Mouse (Mus musculus): ENCODE measurements around the gene Ppfia4. TPM values are rescaled to one million over a fixed set of nuclear protein-coding genes. Genes with fewer than 3 reads are reported as not detected.
A peak's percentile ranks its signal among the peaks of the same experiment; 100 is the strongest.

Ppfia4 gene
- polyA plus RNA-seq (2011; ENCODE audit: insufficient read depth, insufficient read length, low read depth, missing spikeins): 8.8 and 11.0 TPM in 2 replicates

DNA sequence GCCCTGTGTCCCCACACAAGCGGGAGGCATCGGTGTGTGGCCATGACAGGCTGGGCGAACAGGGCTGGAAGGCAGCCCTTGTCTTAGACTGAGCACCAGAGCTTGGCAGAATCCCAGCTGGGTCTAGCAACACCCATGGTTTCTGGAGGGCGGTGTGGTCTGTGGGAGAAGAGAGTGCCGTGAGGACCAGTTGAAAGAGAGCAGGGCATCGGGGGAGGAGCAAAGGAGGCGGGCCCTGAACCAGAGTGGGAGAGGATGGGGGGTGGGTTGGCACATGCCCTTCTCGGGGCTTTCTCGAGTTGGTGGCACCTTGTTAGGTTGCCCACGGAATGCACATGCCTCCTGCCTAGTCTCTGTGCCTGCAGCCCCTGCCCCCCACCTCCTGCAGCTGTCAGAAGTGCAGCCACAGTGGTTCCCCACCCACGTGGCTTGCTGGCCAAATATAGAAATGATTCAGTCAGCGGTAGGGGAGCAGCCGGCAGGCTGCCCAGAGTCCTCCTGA lies at the start of gene Ppfia4:
Gene Ppfia4, minus strand, starts transcription at position 159 of the 502 bp plus-strand sequence.
- H3K4me3 ChIP-seq (ENCODE audit: low read depth, low read length): no peak within 1 kb of the TSS
- no peak for TF ChIP-seq CTCF (IDR thresholded peaks at IDR 0.05; ENCODE audit: low read depth, low read length)
- TF ChIP-seq POLR2A (IDR thresholded peaks at IDR 0.05; ENCODE audit: insufficient read depth, low read length): no peak
- no peak for TF ChIP-seq EP300 (IDR thresholded peaks at IDR 0.05; ENCODE audit: insufficient read depth, low read depth, low read length)
- H3K9me3 ChIP-seq (replicated peaks; ENCODE audit: control insufficient read depth, insufficient read depth, low read length, poor library complexity, severe bottlenecking): no peaks in the 10 kb centered on the region
- no peaks in the 10 kb centered on the region for H3K27me3 ChIP-seq (ENCODE audit: control insufficient read depth, insufficient read depth, low read length, poor library complexity, severe bottlenecking)
- no peak within 1 kb of the TSS for H3K27ac ChIP-seq (ENCODE audit: insufficient read depth, low read length)
- no peaks in the 10 kb centered on the region for H3K36me3 ChIP-seq (ENCODE audit: control insufficient read depth, insufficient read depth, low read length, poor library complexity, severe bottlenecking)
- H3K9ac ChIP-seq (ENCODE audit: low read depth, poor library complexity, severe bottlenecking): no peak within 1 kb of the TSS
- H3K4me1 ChIP-seq (ENCODE audit: control insufficient read depth, insufficient read depth, low read length): no peaks in the 10 kb centered on the region

DNA sequence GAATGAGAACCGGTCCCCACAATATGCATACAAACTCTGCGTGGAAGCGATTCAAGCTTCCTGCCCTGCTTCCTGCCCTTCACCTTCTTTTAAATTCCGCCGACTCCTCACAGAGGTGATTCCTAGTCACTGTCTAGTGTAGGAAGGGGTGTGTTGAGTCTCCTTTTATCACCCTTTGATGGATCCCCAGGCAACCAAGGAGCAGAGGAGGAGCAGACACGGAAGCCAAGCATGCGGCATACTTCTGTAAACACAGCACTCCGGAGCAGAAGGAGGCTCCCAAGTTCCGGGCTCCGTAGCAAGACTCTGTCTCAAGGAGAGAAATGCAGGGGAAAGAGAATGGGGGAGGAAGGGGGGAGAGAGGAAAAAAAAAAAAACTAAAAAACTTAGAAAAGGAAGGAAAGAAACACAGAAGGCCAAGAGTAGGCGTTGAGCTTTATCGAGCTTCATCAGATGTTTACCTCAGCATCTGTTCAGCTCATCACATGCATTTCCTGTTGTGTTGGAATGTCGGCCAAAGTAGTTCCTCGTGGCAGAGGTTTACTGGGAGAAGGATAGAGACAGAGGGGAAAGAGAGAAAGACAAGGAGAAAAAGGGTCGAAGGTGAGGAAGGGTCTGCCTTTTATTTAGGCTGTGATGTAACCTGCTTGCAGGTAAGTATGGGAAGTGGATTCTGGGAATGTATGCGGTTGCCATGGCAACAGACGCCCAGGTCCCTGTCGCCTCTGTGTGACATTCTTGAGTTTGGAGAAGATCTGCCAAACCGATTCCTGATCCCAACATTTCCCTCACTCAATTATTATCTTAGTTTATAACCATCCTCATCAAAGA lies 49.3 kb upstream of the Ppfia4 start:
- peaks cover 2% of the 10 kb centered on the region for H3K4me1 ChIP-seq (ENCODE audit: control insufficient read depth, insufficient read depth, low read length)
- H3K9me3 ChIP-seq (replicated peaks; ENCODE audit: control insufficient read depth, insufficient read depth, low read length, poor library complexity, severe bottlenecking): 0 out of 2 replicates have a peak, but pooled peaks cover 3% of the 10 kb centered on the region
- TF ChIP-seq POLR2A (IDR thresholded peaks at IDR 0.05; ENCODE audit: insufficient read depth, low read length) (no peak), EP300 (IDR thresholded peaks at IDR 0.05; ENCODE audit: insufficient read depth, low read depth, low read length) (no peak), CTCF (IDR thresholded peaks at IDR 0.05; ENCODE audit: low read depth, low read length) (no peak)
- no peaks in the 10 kb centered on the region for H3K27me3 ChIP-seq (ENCODE audit: control insufficient read depth, insufficient read depth, low read length, poor library complexity, severe bottlenecking)
- H3K9ac ChIP-seq (ENCODE audit: low read depth, poor library complexity, severe bottlenecking): peak overlapping the region; percentile 58
- H3K27ac ChIP-seq (ENCODE audit: insufficient read depth, low read length): peak overlapping the region; percentile 88
- no peaks in the 10 kb centered on the region for H3K36me3 ChIP-seq (ENCODE audit: control insufficient read depth, insufficient read depth, low read length, poor library complexity, severe bottlenecking)
- H3K4me3 ChIP-seq (ENCODE audit: low read depth, low read length): peak overlapping the region; percentile 74

DNA sequence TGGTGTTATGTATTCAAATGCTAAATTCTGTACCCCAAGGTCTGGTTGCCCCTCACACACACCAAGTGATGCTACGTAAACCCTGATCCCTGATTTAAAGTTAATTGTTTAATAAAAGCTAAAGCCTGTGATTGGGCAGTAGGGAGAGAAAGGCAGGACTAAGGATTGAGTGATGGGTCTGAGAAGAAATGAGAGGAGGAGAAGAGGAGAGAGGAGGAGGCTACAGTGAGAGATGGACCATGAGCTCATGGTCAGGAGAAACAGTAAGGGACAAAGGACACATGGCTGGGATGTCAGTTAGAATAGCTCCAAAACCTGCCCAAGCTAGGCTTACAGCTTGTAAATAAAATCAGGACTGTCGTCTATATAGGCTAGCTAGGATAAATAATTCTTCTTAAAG lies 48.3 kb upstream of the Ppfia4 start:
- H3K27me3 ChIP-seq (ENCODE audit: control insufficient read depth, insufficient read depth, low read length, poor library complexity, severe bottlenecking): no peaks in the 10 kb centered on the region
- H3K36me3 ChIP-seq (ENCODE audit: control insufficient read depth, insufficient read depth, low read length, poor library complexity, severe bottlenecking): no peaks in the 10 kb centered on the region
- no peak for TF ChIP-seq EP300 (IDR thresholded peaks at IDR 0.05; ENCODE audit: insufficient read depth, low read depth, low read length)
- no peak for TF ChIP-seq CTCF (IDR thresholded peaks at IDR 0.05; ENCODE audit: low read depth, low read length)
- TF ChIP-seq POLR2A (IDR thresholded peaks at IDR 0.05; ENCODE audit: insufficient read depth, low read length): no peak

DNA sequence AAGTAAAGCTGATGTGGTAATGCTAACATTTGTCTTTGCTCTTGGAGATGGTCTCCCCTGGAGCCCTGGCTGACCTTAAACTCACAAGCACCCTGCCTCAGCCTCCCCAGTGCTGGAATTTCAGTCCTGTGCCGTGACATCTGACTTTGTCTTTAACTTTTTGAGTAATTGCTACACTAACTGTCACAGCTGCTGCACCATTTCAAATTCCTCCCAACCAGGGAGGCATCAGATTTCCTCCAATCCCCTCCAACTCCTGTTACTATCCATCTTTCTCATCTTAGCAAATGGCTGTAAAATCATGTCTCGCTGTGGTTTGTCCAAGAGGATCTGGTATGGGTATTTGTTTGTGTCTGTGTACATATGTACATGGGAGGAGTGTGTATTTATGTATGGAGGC lies 41.4 kb upstream of the Ppfia4 start:
- Histone ChIP-seq H3K9me3 (replicated peaks; ENCODE audit: control insufficient read depth, insufficient read depth, low read length, poor library complexity, severe bottlenecking) (peaks cover 14% of the 10 kb centered on the region), H3K27ac (ENCODE audit: insufficient read depth, low read length) (no peak overlapping the region), H3K4me3 (ENCODE audit: low read depth, low read length) (no peak overlapping the region), H3K4me1 (ENCODE audit: control insufficient read depth, insufficient read depth, low read length) (no peaks in the 10 kb centered on the region), H3K9ac (ENCODE audit: low read depth, poor library complexity, severe bottlenecking) (no peak overlapping the region), H3K36me3 (ENCODE audit: control insufficient read depth, insufficient read depth, low read length, poor library complexity, severe bottlenecking) (no peaks in the 10 kb centered on the region), H3K27me3 (ENCODE audit: control insufficient read depth, insufficient read depth, low read length, poor library complexity, severe bottlenecking) (no peaks in the 10 kb centered on the region)
- TF ChIP-seq CTCF (IDR thresholded peaks at IDR 0.05; ENCODE audit: low read depth, low read length) (no peak), POLR2A (IDR thresholded peaks at IDR 0.05; ENCODE audit: insufficient read depth, low read length) (no peak), EP300 (IDR thresholded peaks at IDR 0.05; ENCODE audit: insufficient read depth, low read depth, low read length) (no peak)

More for the DNA sequence above, 48.3 kb upstream of the Ppfia4 start:
- H3K9ac ChIP-seq (ENCODE audit: low read depth, poor library complexity, severe bottlenecking): peak overlapping the region; percentile 58; the same call in 1 of the 2 replicates
- 0 out of 2 replicates have a peak, but pooled peaks cover 3% of the 10 kb centered on the region for H3K9me3 ChIP-seq (replicated peaks; ENCODE audit: control insufficient read depth, insufficient read depth, low read length, poor library complexity, severe bottlenecking)
- H3K4me3 ChIP-seq (ENCODE audit: low read depth, low read length): no peak overlapping the region
- 0 out of 2 replicates have a peak overlapping the region, but pooled peaks have one; percentile 18 for H3K27ac ChIP-seq (ENCODE audit: insufficient read depth, low read length)
- H3K4me1 ChIP-seq (ENCODE audit: control insufficient read depth, insufficient read depth, low read length): peaks cover 2% of the 10 kb centered on the region

DNA sequence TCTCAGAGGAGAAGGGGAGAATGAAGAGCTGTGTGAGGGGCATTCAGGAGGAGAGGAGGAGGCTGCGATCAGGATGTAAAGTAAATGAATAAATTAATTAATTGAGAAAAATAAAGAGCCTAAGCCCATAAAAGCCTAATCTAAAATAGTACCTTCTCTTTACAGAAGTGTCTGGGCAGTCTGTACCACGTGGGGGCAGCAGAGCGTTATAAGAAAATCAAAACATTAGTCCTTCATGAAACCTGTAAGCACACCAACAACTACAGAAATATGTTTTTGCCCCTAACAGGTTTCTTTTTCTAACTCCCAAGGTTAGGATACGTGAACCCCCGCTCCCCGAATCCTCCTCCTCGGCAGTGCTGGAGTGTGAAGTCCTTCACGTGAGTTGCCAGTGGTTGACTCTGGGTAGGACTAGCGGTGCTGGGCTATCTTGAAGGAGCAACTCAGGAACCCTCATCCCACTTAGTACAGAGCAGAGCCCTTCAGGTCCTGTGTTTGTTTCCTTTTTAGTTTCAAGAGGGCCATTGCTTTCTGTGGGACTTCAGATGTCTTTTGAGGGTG lies 36.1 kb upstream of the Ppfia4 start:
- no peaks in the 10 kb centered on the region for H3K36me3 ChIP-seq (ENCODE audit: control insufficient read depth, insufficient read depth, low read length, poor library complexity, severe bottlenecking)
- H3K4me3 ChIP-seq (ENCODE audit: low read depth, low read length): no peak overlapping the region
- H3K4me1 ChIP-seq (ENCODE audit: control insufficient read depth, insufficient read depth, low read length): no peaks in the 10 kb centered on the region
- H3K9ac ChIP-seq (ENCODE audit: low read depth, poor library complexity, severe bottlenecking): no peak overlapping the region
- TF ChIP-seq POLR2A (IDR thresholded peaks at IDR 0.05; ENCODE audit: insufficient read depth, low read length) (no peak), EP300 (IDR thresholded peaks at IDR 0.05; ENCODE audit: insufficient read depth, low read depth, low read length) (no peak), CTCF (IDR thresholded peaks at IDR 0.05; ENCODE audit: low read depth, low read length) (no peak)
- H3K27ac ChIP-seq (ENCODE audit: insufficient read depth, low read length): no peak overlapping the region
- peaks cover 14% of the 10 kb centered on the region for H3K9me3 ChIP-seq (replicated peaks; ENCODE audit: control insufficient read depth, insufficient read depth, low read length, poor library complexity, severe bottlenecking)
- H3K27me3 ChIP-seq (ENCODE audit: control insufficient read depth, insufficient read depth, low read length, poor library complexity, severe bottlenecking): no peaks in the 10 kb centered on the region
